Mouse (Mus musculus) CH12.LX (cell line): ENCODE measurements at regions not wholly inside any gene's neighbourhood (a gene's known extent, or its start where the extent isn't known, plus 50 kb on each side); places are given as distances from the start of the nearest gene placed in this dataset.

Experiments
- DNase-seq: peaks from one replicate; pipeline ENCODE4 v3.0.0-alpha.2; 2013; ENCODE audit errors: extremely low read depth
- H3K27ac ChIP-seq: 2 replicates; pipeline ENCODE4 v1.5.1; 2012; ENCODE audit warnings: low read depth, mild to moderate bottlenecking, control low read depth, moderate library complexity; ENCODE audit not compliant: insufficient read depth
- H3K27me3 ChIP-seq: replicated peaks from 2 replicates; pipeline ENCODE3; 2012; ENCODE audit warnings: inconsistent platforms
- H3K36me3 ChIP-seq, 2 experiments: replicated peaks in 1 of 2; 2 replicates each; pipeline versions ENCODE3 to v1.6.1; 2012; ENCODE audit warnings: inconsistent platforms in 1 of 2, low read length in 1 of 2, mild to moderate bottlenecking in 1 of 2, mixed read lengths in 1 of 2, moderate library complexity in 1 of 2; ENCODE audit not compliant: control insufficient read depth in 1 of 2, insufficient read depth in 1 of 2
- H3K4me1 ChIP-seq, 2 experiments: 2 replicates each; pipeline ENCODE4 v1.6.1; 2012; ENCODE audit warnings: inconsistent platforms in 1 of 2, moderate library complexity in 1 of 2; ENCODE audit not compliant: insufficient read depth in 2 of 2, control insufficient read depth in 1 of 2
- H3K4me2 ChIP-seq: 2 replicates; pipeline ENCODE4 v1.6.1; 2012; ENCODE audit warnings: low read depth, mild to moderate bottlenecking, control low read depth; ENCODE audit not compliant: poor library complexity, insufficient read depth, severe bottlenecking
- H3K4me3 ChIP-seq, 3 experiments: fragments of 150-350 bp in 1 of 3; sonication (generic) in 1 of 3; replicated peaks in 1 of 3; 2 replicates each; pipeline versions ENCODE3 to v1.5.1; 2011 to 2012; ENCODE audit warnings: low read depth in 2 of 3, low read length in 2 of 3, mild to moderate bottlenecking in 2 of 3, moderate library complexity in 2 of 3, control low read depth in 1 of 3, improper control_type of control experiment in 1 of 3, inconsistent platforms in 1 of 3, mixed read lengths in 1 of 3; ENCODE audit not compliant: poor library complexity in 1 of 3
- H3K79me2 ChIP-seq: replicated peaks from 2 replicates; pipeline ENCODE4 v1.6.1; 2012; ENCODE audit warnings: mild to moderate bottlenecking, moderate library complexity; ENCODE audit not compliant: control insufficient read depth, poor library complexity, insufficient read depth, severe bottlenecking; ENCODE audit errors: extremely low read depth
- H3K9ac ChIP-seq: 2 replicates; pipeline ENCODE4 v1.6.1; 2012; ENCODE audit warnings: low read depth, mild to moderate bottlenecking, control low read depth, moderate library complexity; ENCODE audit not compliant: insufficient read depth
- H3K9me3 ChIP-seq: replicated peaks from 2 replicates; pipeline ENCODE3; 2012; ENCODE audit warnings: low read length, inconsistent platforms, mixed read lengths
- BHLHE40 ChIP-seq: IDR thresholded peaks from 2 replicates; pipeline ENCODE4 v1.6.1; 2011; ENCODE audit warnings: mild to moderate bottlenecking, low read depth, low read length, improper control_type of control experiment
- CHD1 ChIP-seq: IDR thresholded peaks from 2 replicates; pipeline ENCODE4 v1.6.1; 2012; ENCODE audit warnings: low read depth, low read length, improper control_type of control experiment, inconsistent platforms
- CHD2 ChIP-seq: IDR thresholded peaks from 2 replicates; pipeline ENCODE4 v1.6.1; 2011; ENCODE audit warnings: low read length, improper control_type of control experiment
- CTCF ChIP-seq, 2 experiments: IDR thresholded peaks in 1 of 2; conservative IDR thresholded peaks in 1 of 2; 2 replicates each; pipeline ENCODE4 v1.5.1; 2011 to 2012; ENCODE audit warnings: low read depth in 2 of 2, low read length in 2 of 2, improper control_type of control experiment in 1 of 2, inconsistent platforms in 1 of 2, mild to moderate bottlenecking in 1 of 2, moderate library complexity in 1 of 2
- E2F4 ChIP-seq: IDR thresholded peaks from 2 replicates; pipeline ENCODE4 v1.6.1; 2011; ENCODE audit warnings: low read depth, low read length, improper control_type of control experiment; ENCODE audit not compliant: insufficient replicate concordance
- ELF1 ChIP-seq: IDR thresholded peaks from 2 replicates; pipeline ENCODE4 v1.6.1; 2014; ENCODE audit warnings: low read depth, mild to moderate bottlenecking, inconsistent platforms, low read length, improper control_type of control experiment
- EP300 ChIP-seq: IDR thresholded peaks from 2 replicates; pipeline ENCODE4 v1.6.1; 2011; ENCODE audit warnings: low read length, improper control_type of control experiment
- ETS1 ChIP-seq: conservative IDR thresholded peaks from 2 replicates; pipeline ENCODE4 v1.6.1; 2012; ENCODE audit warnings: low read depth, mild to moderate bottlenecking, inconsistent platforms, low read length, improper control_type of control experiment, moderate library complexity
- GABPA ChIP-seq: IDR thresholded peaks from 2 replicates; pipeline ENCODE4 v1.6.1; 2012; ENCODE audit warnings: low read depth, low read length, improper control_type of control experiment, inconsistent platforms; ENCODE audit not compliant: insufficient replicate concordance
- HCFC1 ChIP-seq: IDR thresholded peaks from 2 replicates; pipeline ENCODE4 v1.6.1; 2012; ENCODE audit warnings: low read depth, mild to moderate bottlenecking, inconsistent platforms, low read length, improper control_type of control experiment
- IRF4 ChIP-seq: IDR thresholded peaks from 2 replicates; pipeline ENCODE4 v1.6.1; 2014; ENCODE audit warnings: low read depth, mild to moderate bottlenecking, inconsistent platforms, low read length, improper control_type of control experiment
- JUN ChIP-seq: IDR thresholded peaks from 2 replicates; pipeline ENCODE4 v1.6.1; 2011; ENCODE audit warnings: low read depth, mild to moderate bottlenecking, low read length, improper control_type of control experiment, moderate library complexity; ENCODE audit not compliant: insufficient read depth
- MAFK ChIP-seq: IDR thresholded peaks from 2 replicates; pipeline ENCODE4 v1.6.1; 2011; ENCODE audit warnings: low read length, improper control_type of control experiment; ENCODE audit not compliant: insufficient replicate concordance
- MAX ChIP-seq: IDR thresholded peaks from 2 replicates; pipeline ENCODE4 v1.6.1; 2011; ENCODE audit warnings: low read length, improper control_type of control experiment
- MAZ ChIP-seq: IDR thresholded peaks from 2 replicates; pipeline ENCODE4 v1.6.1; 2012; ENCODE audit warnings: low read depth, mild to moderate bottlenecking, inconsistent platforms, low read length, improper control_type of control experiment, moderate library complexity
- MEF2A ChIP-seq: IDR thresholded peaks from 2 replicates; pipeline ENCODE4 v1.6.1; 2014; ENCODE audit warnings: low read depth, mild to moderate bottlenecking, inconsistent platforms, low read length, improper control_type of control experiment, borderline replicate concordance
- MXI1 ChIP-seq: IDR thresholded peaks from 2 replicates; pipeline ENCODE4 v1.6.1; 2011; ENCODE audit warnings: mild to moderate bottlenecking, low read depth, low read length, improper control_type of control experiment
- NELFE ChIP-seq: IDR thresholded peaks from 2 replicates; pipeline ENCODE4 v1.6.1; 2011; ENCODE audit warnings: low read depth, low read length, improper control_type of control experiment
- NRF1 ChIP-seq: IDR thresholded peaks from 2 replicates; pipeline ENCODE4 v1.6.1; 2014; ENCODE audit warnings: low read depth, mild to moderate bottlenecking, inconsistent platforms, low read length, improper control_type of control experiment, moderate library complexity
- PAX5 ChIP-seq: IDR thresholded peaks from 2 replicates; pipeline ENCODE4 v1.6.1; 2012; ENCODE audit warnings: low read length, inconsistent platforms, mixed read lengths
- POLR2A ChIP-seq: IDR thresholded peaks from 2 replicates; pipeline ENCODE4 v1.6.1; 2011; ENCODE audit warnings: low read depth, mild to moderate bottlenecking, improper control_type of control experiment, low read length
- POLR2AphosphoS2 ChIP-seq: IDR thresholded peaks from 2 replicates; pipeline ENCODE4 v1.6.1; 2011; ENCODE audit warnings: low read depth, low read length, improper control_type of control experiment
- RAD21 ChIP-seq: IDR thresholded peaks from 2 replicates; pipeline ENCODE4 v1.6.1; 2011; ENCODE audit warnings: low read depth, mild to moderate bottlenecking, low read length, improper control_type of control experiment, moderate library complexity
- RCOR1 ChIP-seq: conservative IDR thresholded peaks from 2 replicates; pipeline ENCODE4 v1.6.1; 2012; ENCODE audit warnings: low read depth, mild to moderate bottlenecking, inconsistent platforms, low read length, improper control_type of control experiment
- SIN3A ChIP-seq: IDR thresholded peaks from 2 replicates; pipeline ENCODE4 v1.6.1; 2012; ENCODE audit warnings: low read length, improper control_type of control experiment, inconsistent platforms
- SMC3 ChIP-seq: IDR thresholded peaks from 2 replicates; pipeline ENCODE4 v1.6.1; 2011; ENCODE audit warnings: low read depth, low read length, improper control_type of control experiment
- UBTF ChIP-seq: IDR thresholded peaks from 2 replicates; pipeline ENCODE4 v1.6.1; 2012; ENCODE audit warnings: low read depth, mild to moderate bottlenecking, inconsistent platforms, low read length, improper control_type of control experiment, moderate library complexity
- USF1 ChIP-seq: IDR thresholded peaks from 2 replicates; pipeline ENCODE4 v1.6.1; 2014; ENCODE audit warnings: low read depth, mild to moderate bottlenecking, inconsistent platforms, low read length, improper control_type of control experiment
- USF2 ChIP-seq: conservative IDR thresholded peaks from 2 replicates; pipeline ENCODE4 v1.6.1; 2011; ENCODE audit warnings: low read depth, low read length, improper control_type of control experiment
- ZC3H11A ChIP-seq: IDR thresholded peaks from 2 replicates; pipeline ENCODE4 v1.6.1; 2012; ENCODE audit warnings: low read depth, mild to moderate bottlenecking, inconsistent platforms, low read length, improper control_type of control experiment
- ZMIZ1 ChIP-seq: IDR thresholded peaks from 2 replicates; pipeline ENCODE4 v1.6.1; 2012; ENCODE audit warnings: low read depth, mild to moderate bottlenecking, inconsistent platforms, low read length, improper control_type of control experiment
- ZNF384 ChIP-seq: IDR thresholded peaks from 2 replicates; pipeline ENCODE4 v1.6.1; 2012; ENCODE audit warnings: low read depth, low read length, improper control_type of control experiment, inconsistent platforms
- dilution Hi-C: fragments of 300-500 bp; cut with MboI; formaldehyde crosslinking; loops from 2 replicates; pipeline ENCODE4 v1.14.3; 2020; ENCODE audit warnings: low sequenced_read_pairs; ENCODE audit not compliant: extremely low pct_unique_long_range_greater_than_20kb, extremely low pct_ligation_motif_present
- in situ Hi-C: fragments of 300-500 bp; cut with MboI; formaldehyde crosslinking; loops from 3 replicates; pipeline ENCODE4 v1.14.3; 2019; ENCODE audit warnings: low sequenced_read_pairs, low pct_ligation_motif_present, low pct_unique_long_range_greater_than_20kb, mixed read lengths

DNA sequence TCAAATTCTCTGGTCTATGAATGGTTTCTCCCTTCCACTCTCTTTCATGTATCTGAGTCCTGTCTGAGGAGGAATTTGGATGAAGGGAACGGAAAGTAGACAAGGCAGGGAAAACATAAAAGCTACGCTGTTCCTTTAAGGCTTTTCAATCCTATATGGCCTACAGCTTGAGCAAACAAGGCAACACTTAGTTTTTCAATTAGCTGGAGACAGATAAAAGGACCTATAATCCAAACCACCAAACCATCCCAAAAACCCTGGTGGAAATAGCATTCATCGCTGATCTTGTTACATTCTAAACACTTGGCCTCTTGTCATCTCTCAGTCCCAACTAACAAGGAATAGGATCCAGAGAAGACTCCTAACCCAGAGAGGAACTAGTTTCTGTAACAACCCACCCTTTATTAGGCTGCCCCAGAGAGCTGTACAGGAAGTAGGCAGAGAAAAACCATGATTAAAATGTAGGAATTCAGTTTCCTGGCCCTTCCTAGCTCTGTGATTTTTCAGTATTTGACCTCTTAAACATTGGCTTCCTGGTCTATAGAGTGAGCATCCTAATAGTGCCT is 78.4 kb upstream of the Fbxo11 start:
- H3K4me1 ChIP-seq: peaks cover 0 to 12% of the 10 kb centered on the region in 2 experiments; a peak in 2 of 4 replicates
- dilution Hi-C loops (no loop called here), in situ Hi-C loops (no loop called here)
- H3K27me3 ChIP-seq: no peaks in the 10 kb centered on the region
- no peak overlapping the region for H3K9ac ChIP-seq
- no peak overlapping the region for H3K4me2 ChIP-seq
- H3K79me2 ChIP-seq: no peaks in the 10 kb centered on the region
- no peak overlapping the region for H3K4me3 ChIP-seq
- H3K27ac ChIP-seq: no peak overlapping the region
- H3K9me3 ChIP-seq: no peaks in the 10 kb centered on the region
- TF ChIP-seq MXI1 (no peak), E2F4 (no peak), UBTF (no peak), EP300 (no peak), ZC3H11A (no peak), CHD2 (no peak)
- TF ChIP-seq, all 38 proteins: peak for 0
- DNase-seq: no peak
- no peaks in the 10 kb centered on the region for H3K36me3 ChIP-seq

GRCm38 (mm10) chr17:88158550-88158949 is 93.5 kb upstream of the Fbxo11 start:
- peaks cover 2 to 13% of the 10 kb centered on the region in 2 experiments; a peak in 2 of 4 replicates for H3K4me1 ChIP-seq
- H3K4me3 ChIP-seq: peak overlapping the region; percentile 56 to 62 (median 58)
- H3K27ac ChIP-seq: peak overlapping the region; percentile 85; the same call in 1 of the 2 replicates
- peaks cover 0 to 8% of the 10 kb centered on the region in 2 experiments for H3K36me3 ChIP-seq
- DNase-seq: peak; percentile 52
- no peaks in the 10 kb centered on the region for H3K27me3 ChIP-seq
- peak overlapping the region; percentile 72 for H3K4me2 ChIP-seq
- in situ Hi-C loops: loop anchor here (5.0 kb wide), 1 partner anchor 41 kb away; no protein-coding TSS in a partner anchor
- H3K9ac ChIP-seq: peak overlapping the region; percentile 71
- peaks cover 31% of the 10 kb centered on the region for H3K79me2 ChIP-seq
- peaks cover 14% of the 10 kb centered on the region for H3K9me3 ChIP-seq
- dilution Hi-C loops: no loop called here
- TF ChIP-seq POLR2AphosphoS2 (no peak), IRF4 (no peak; the same call in 1 of the 2 replicates), BHLHE40 (peak; percentile 76), CTCF (conservative IDR thresholded peaks at IDR 0.05 in 1 of 2, IDR thresholded peaks at IDR 0.05 in 1 of 2; ENCODE audit: low read depth in 2 of 2, low read length in 2 of 2) (no peak), ZNF384 (no peak), UBTF (no peak), E2F4 (no peak), HCFC1 (no peak; the same call in 1 of the 2 replicates), CHD1 (0 out of 2 replicates have a peak, but pooled peaks have one; percentile 26), GABPA (no peak), MAX (no peak), USF1 (peak; percentile 30; the same call in 1 of the 2 replicates), JUN (no peak), MAZ (no peak), PAX5 (no peak), SIN3A (no peak), ETS1 (no peak), RAD21 (no peak), EP300 (no peak), USF2 (no peak), NELFE (no peak), POLR2A (no peak), MEF2A (no peak), CHD2 (peak; percentile 59; the same call in 1 of the 2 replicates), ZMIZ1 (no peak), MAFK (no peak), ELF1 (peak; percentile 12; the same call in 1 of the 2 replicates), ZC3H11A (no peak), MXI1 (peak; percentile 67; the same call in 1 of the 2 replicates), RCOR1 (no peak), NRF1 (no peak), SMC3 (no peak)
